Mouse (Mus musculus) layer of hippocampus, adult 9-11 months (tissue): ENCODE results near the gene Enam.
"Not testable (repeated sequence)": the region's sequence is repeated elsewhere in the genome, so short reads cannot be mapped to it uniquely, and the experiment has no call there.

Source experiments
- DNase-seq: peaks from one replicate; pipeline ENCODE4 v3.0.0; 2022

Enam gene

DNA sequence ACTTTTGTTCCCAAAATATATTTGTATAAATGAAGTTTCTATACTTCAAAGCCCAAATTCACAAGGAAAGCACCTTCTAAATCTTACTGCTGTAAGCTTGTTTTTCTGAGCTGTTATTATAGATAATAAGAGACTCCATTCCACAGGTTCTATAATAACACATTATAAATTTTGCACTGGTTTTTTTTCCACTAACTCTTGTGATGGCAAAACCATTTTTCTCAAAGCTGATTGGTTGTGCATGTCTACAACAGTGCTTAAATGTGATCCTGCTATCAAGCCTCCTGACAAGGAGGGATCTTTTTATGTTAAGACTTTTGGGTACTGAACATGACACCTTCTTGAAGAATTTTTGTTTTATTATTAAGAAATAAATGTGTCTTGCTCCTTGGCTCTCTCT is at the start of gene Enam:
Gene Enam, plus strand, starts transcription at position 301 of the 400 bp plus-strand sequence.
- DNase-seq: no peak

DNA sequence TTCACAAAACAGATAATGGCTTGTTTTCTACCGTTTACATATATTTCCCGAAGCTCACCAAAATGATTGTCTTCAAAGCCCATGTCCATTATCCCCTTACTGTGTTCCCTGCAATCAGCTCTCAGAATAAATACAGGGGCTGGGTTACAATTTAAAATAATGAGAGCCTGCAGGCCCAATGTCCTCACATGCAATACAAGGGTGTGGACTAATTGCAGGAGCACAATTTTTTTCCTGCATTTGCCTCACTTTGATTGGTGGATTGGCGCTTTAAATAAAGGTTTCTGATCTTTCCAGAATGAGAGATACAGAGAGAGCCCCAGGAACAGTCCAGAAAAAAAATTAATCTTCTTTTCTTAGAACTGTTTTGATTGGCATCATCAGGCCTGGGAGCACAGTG is 32.1 kb upstream of the Enam start, which contains the start of gene Ambn:
Gene Ambn, plus strand, starts transcription at position 301 of the 400 bp plus-strand sequence.
- DNase-seq: no peak

DNA sequence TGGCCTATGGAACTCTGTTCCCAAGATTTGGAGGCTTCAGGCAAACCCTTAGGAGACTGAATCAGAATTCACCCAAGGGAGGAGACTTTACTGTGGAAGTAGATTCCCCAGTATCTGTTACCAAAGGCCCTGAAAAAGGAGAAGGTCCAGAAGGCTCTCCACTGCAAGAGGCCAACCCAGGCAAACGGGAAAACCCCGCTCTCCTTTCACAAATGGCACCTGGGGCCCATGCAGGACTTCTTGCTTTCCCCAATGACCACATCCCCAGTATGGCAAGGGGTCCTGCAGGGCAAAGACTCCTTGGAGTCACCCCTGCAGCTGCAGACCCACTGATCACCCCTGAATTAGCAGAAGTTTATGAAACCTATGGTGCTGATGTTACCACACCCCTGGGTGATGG is 20.3 kb upstream of the Enam start:
- DNase-seq: no peak

DNA sequence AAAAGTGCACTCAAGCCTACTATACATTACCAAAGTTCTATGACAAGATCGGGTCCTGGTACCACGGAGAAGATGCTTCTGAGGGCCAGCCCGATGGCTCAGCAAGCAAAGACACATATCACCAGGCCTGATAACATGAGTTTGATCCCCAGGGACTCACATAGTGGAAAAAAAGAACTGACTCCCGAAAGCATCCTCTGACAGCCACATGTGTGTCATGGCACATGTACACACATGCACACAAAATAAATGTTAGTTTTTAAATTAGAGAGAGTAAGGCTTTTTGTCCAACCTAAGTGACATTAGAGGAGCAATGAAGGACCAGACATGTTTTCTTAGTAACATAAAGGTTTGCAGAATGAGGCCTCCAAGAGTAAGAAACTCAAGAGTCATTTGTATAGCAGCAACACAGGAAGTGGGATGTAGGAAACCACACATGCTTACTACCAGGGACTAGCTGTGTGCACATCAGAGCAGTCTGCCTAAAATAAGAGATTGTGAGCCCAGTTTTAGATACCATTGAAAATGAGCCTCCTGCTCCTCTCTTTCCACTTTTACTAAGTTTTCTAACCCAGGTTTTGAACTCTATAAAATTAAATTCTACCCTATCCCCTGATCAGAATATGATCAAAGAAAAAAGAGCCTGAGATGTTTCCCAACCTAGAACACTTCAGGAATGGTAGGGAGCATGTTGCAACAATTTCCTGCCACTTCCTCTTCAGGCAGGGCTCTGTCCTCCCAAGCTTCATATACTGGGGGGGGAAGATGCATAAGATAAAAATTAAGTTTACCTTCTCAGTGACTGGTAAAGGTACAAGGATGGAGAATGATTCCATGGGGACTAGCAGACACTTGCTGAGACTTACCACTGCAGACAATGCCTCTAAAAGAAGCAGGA is 18.7 kb upstream of the Enam start:
- no peak for DNase-seq

DNA sequence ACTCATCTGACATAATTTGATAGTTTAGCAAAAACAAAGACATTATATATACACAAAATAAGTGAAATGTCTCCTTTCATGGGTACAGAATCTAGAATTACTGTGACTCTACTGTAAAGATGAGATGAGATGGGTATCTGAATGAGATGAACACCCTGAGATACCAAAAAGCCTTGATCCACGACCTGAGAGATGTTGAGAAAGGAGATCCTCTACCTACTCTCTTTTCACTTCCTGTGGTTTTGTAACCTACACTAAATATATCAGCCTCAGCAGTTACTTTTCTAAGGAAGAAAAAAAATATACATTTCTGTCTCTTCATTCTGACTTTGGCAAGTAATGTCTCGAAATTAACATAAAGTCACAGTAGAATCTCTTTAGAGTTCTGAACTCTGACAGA is 1.2 kb downstream of the Enam start:
- no peak for DNase-seq

DNA sequence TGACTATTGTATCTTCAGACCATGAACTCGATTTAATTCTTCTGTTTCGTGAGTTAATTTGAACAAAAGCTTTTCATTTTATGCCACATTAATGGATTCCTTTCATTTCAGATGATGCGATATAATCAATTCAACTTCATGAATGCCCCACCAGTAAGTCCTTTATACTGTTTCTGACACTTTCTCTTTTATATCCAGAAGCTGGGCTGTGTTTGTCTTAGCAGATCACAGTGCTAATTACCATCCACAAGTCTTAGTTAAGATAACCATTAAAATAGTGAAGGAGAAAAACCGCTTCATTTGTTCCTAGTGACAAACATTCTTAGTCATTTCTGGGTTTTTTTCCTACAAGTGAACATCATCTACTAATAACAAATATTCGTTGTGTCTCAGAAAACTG is 3.3 kb downstream of the Enam start:
- DNase-seq: no peak

DNA sequence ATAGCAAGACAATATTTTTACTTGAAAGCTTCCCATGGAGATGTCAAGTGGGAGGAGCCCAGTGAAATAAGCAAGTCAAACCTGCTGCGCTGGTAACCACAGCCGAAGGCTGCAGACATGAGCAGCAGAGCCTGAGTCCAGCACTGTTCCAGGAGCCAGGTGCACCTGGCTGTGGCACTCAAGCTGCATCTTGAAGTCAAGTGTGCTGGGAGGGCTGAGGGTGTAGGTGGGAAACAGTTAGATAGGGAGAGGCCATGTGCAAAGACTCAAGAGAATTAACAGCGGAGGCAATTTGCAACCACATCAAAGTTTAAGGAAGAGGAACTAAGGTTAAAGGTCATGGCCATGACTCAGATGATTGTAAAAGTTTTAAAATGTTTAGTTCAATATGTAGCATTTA is 12.0 kb downstream of the Enam start:
- no peak for DNase-seq

DNA sequence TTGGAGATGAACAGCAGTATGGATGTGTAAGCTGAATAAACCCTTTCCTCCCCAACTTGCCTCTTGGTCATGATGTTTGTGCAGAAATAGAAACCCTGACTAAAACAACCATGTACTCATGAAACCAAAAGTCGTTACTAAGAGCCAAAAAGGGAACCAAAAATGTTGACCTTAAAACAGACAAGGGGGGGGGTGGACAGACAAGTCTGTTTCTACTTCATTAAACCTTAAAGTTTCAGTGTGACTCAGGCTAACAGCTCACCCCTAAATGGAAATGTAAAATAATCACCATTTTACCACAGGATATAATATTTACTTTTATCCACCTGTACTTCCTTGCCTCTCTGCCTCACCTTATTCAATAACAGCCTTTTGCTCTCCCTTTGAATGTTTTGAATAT is 20.8 kb downstream of the Enam start:
- DNase-seq: peak; percentile 8

DNA sequence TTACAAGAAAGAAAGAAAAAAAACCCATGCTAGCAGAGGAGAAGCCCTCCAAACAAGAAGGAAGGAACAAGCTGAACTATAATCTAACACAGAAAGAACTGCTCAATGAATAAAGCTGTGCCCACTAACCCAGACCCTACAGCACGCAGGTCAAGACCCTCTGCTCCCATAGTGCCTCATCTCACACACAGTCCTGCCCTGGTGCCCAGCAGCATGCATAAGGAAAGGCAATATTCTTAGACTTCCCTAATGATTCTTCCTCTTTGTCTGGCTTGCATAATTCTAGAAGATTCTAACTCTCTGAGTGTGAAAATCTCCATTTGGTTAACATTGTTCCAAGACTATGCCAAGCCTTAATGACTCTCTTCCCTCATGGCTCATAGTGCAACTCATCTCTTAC is 21.2 kb downstream of the Enam start:
- peak; percentile 14 for DNase-seq

DNA sequence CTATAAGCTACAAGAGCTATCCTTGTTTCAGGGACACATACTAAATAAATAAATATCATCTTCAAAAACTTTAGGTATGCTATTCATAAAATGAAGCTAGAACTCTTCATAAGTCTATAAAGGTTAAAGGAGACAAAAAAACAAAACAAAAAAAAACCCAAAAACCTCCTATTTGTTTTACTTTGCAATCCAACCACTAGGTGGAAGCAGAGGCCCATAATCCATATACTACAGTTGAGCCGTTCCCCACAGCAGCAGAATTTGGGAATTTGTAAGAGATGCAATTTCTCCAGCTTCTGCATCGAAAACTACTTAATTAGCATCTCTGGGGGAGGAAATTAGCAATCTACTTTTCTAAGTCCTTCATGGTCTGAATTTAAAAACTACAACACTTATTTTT is 31.5 kb downstream of the Enam start:
- DNase-seq: no peak

DNA sequence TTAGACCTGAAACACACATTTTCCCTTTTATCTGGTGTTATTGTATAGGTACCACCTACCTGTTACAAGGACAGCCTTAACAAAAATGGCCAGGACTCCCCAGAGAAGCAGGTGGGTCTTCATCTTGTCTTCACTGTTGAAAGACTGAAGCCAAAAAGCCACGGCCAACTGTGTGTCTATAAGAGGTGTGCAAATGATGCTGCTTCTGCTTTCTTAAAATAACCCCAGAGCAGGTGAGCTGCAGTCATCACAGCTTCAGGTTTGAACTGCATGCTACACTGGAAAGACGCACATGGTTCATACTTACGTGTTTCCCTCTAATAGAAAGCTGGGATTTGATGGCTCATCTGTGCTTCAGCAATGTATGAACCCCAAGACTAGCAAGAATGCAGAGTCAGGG is 39.9 kb downstream of the Enam start, which contains the start of gene Jchain:
Gene Jchain, minus strand, starts transcription at position 235 of the 400 bp plus-strand sequence.
- DNase-seq: no peak

DNA sequence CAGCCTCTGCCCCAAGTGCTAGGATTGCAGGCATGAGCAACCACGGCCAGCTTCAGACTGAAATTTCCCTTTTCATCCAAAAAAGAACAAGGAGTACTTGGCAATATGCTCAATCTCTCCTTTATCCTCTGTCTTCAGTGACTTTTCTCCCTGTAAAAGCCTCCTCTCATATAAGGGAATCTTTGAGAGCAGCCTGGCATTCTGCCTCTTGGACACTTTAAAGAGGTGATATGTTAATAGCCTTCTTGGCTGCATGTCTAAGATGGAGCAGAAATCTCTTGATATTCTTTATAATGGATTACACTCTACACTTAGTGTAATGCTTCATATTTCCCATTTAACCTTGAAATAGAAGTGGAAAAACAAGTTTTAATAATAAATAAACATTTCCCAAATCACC is 43.1 kb downstream of the Enam start:
- no peak for DNase-seq

DNA sequence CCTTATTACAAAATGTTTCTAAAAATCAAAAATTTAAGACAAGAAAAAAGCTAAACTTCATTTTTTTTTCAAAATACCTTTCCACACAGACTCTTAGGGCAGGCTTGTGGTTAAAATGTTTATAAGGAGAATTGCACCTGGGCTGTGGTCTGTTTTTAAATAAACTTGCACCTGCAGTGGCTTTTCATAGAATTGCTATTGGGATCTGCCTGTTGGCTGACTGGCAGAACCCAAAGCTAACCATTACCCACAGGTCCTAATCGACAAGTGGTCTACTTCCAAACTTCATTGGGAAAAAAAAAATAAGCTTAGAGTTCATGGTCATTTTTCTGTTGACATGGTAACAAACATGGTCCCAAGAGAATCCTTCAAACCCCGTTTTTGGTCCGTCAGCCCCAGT is 46.9 kb downstream of the Enam start:
- DNase-seq: no peak

DNA sequence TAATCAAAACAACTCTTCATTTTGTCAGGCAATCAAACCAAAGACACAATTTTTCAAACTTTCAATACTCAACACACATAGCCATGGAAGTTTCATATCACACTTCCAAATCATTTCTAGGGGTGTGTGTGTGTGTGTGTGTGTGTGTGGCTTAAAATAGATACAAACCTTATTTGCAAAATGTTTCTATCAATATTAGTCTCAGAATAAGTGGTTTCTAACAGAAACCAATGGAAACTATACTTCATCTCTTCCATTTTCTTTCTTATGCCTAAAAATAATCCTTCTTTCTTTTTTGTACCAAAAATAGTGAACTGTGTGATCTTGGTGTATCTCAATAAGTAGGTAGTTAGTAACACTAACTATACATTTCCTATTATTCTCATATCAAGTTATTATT is 53.1 kb downstream of the Enam start:
- no peak for DNase-seq

DNA sequence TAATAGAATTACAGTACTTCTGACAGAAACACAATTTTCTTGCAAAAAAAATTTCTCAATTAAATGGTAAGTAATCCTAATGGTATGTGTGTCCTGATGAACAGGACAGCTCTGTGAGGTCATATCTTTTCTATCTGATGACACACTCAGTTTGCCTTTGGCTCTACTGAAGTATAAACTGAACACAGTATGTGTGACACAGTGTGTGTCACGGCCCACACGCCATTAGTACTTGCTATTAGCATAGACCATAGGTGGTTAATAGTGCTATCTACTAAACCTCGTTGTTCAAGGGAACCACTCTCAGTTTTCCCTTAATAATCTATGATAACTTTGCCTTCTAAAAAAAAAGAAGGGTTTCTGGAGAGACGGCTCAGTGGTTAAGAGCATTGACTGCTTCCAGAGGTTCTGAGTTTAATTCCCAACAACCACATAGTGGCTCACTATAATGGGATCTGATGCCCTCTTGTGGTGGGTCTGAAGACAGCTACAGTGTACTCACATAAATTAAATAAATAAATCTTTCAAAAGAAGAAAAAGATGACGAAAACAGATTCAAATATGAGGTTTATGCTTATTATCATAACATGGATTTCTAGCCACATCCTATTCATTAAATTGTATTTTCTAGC is 55.0 kb downstream of the Enam start:
- no peak for DNase-seq

DNA sequence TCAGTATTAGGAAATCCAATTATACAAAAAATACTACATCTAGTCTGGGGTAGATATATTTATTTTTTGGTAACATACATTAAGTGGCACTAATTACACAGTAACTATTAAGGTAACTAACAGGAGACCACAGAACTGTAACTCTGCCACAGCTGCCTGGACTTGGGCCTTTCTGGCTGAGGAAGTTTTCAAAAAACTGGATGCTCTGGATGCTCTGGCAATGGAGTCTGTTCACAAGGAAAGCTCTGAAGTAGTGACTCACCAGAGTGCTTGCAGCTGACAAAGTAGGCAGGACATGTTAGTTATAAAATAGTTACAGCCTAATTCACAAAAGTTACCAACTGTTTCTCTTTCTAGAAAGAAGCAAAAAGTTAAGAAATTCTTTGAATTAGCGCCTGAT is 56.6 kb downstream of the Enam start:
- not testable (repeated sequence) for DNase-seq

DNA sequence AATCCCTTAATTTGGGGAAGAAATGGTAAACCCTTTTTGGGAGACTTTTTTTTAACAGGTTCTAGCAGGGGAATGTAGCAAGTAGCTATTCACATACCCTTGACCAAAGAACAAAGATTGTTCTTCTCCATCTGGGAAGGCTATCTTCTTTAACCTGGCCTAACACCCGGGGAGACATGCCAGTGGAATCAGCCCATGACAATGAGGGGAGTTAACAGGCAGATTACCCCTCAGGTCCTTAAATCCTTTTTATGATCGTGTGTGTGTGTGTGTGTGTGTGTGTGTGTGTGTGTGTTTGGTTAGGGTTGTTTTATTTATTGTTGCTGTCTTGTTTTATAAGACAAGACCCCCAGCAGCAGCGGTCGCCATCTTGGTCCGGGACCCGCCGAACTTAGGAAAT is 57.8 kb downstream of the Enam start:
- DNase-seq: no peak

DNA sequence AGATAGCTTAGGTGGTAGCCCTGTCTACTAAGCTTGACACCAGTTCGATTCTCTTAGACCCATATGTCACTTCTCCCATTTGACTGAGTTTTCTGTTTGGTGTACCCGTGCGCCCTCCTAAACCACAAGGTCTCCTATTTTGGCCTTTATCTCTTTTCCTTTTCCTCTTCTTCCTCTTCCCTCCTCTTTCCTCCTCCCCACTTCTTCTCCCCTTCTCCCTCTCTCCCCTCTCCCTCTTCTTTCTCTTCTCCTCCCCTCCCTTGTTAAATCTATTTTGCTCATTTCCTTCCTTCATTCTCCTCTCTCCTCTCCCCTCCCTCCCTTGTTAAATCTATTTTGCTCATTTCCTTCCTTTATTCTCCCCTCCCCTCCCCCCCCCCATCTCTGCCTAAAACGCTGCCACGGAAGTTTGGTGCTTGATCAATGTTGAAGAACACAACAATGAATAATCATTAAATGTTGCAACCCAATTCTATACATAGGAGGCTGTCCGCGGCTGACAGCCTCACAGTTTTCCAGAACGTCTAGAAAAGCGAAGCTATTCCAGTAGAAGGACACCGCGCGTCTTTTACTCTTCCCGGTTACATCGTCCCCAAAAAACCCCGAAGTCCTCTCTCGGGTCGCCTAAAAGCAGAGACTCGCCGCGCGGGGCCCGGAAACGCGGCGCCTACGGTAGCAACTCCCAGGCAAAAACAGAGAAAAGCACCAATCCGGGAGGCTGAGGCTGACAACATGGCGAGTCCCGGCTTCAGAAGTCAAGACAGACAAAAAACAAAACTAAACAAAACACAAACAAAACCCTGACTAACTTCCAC is 65.7 kb downstream of the Enam start:
- no peak for DNase-seq

DNA sequence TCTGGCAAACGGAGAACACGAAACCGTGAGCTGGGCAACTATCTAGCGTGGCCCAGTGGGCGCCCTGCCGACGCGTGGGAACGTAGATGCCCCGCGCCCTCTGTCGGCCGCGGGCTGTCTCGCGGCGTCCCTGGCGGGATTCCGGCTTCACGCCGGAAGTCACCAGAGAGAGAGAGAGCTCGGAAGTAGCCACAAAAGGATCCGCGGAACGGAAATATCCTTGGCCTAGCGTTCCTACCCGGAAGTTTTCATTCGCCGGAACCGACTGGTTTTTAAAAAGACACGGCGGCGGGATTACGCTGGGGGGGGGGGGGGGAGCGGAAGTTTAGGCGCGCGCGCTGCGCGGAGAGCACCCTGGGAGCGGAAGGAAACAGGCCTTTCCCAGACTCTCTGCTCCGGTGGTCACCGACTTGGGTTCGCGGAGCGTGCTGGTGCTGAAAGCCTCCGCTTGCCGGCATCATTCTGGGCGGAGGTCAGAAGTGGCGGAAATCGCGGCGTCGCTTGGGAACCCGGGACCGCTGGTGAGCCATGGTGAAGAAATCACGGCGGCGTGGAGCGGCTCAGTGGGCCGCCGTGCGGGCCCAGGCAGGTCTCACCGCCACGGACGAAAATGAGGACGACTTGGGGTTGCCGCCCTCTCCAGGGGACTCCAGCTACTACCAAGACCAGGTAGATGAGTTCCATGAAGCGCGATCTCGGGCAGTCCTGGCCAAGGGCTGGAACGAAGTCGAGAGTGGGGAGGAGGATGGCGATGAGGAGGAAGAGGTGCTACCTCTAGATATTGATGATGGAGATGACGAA is 66.5 kb downstream of the Enam start, which contains the start of gene Utp3:
Gene Utp3, plus strand, starts transcription at position 377 of the 801 bp plus-strand sequence.
- peak; percentile 96 for DNase-seq
